Mouse (Mus musculus) hindbrain, postnatal 0 days (tissue): ENCODE measurements around the gene Plagl1. TPM values are rescaled to one million over a fixed set of nuclear protein-coding genes. Genes with fewer than 3 reads are reported as not detected.

Experiments used
- ATAC-seq: fragments of 200-750 bp; cut with Nextera tagmentation; 2 replicates; pipeline ENCODE4 v1.8.0; 2017; ENCODE audit warnings: mild to moderate bottlenecking, moderate TSS enrichment, moderate library complexity
- DNase-seq: peaks from one replicate; pipeline ENCODE4 v3.0.0-alpha.2; 2015; ENCODE audit warnings: low spot score
- H3K27ac ChIP-seq: fragments of 300-500 bp; sonication (generic); 2 replicates; pipeline ENCODE4 v1.5.1; 2014; ENCODE audit warnings: mild to moderate bottlenecking
- H3K27me3 ChIP-seq: fragments of 300-500 bp; sonication (generic); 2 replicates; pipeline ENCODE4 v1.6.1; 2014; ENCODE audit warnings: low read length, mixed read lengths; ENCODE audit not compliant: insufficient read depth
- H3K36me3 ChIP-seq: fragments of 300-500 bp; sonication (generic); 2 replicates; pipeline ENCODE4 v1.6.1; 2014; ENCODE audit warnings: low read length, mixed read lengths; ENCODE audit not compliant: insufficient read depth
- H3K4me1 ChIP-seq: fragments of 300-500 bp; sonication (generic); 2 replicates; pipeline ENCODE4 v1.6.1; 2014; ENCODE audit warnings: antibody characterized with exemption, low read length, mixed read lengths; ENCODE audit not compliant: insufficient read depth
- H3K4me2 ChIP-seq: fragments of 300-500 bp; sonication (generic); 2 replicates; pipeline ENCODE4 v1.6.1; 2014; ENCODE audit warnings: low read depth, mild to moderate bottlenecking, low read length, moderate library complexity, mixed read lengths
- H3K4me3 ChIP-seq: fragments of 300-500 bp; sonication (generic); 2 replicates; pipeline ENCODE4 v1.5.1; 2014; ENCODE audit warnings: low read length
- H3K9ac ChIP-seq: fragments of 300-500 bp; sonication (generic); replicated peaks from 2 replicates; pipeline ENCODE4 v1.6.1; 2014; ENCODE audit warnings: mild to moderate bottlenecking, low read length, moderate library complexity, mixed read lengths
- H3K9me3 ChIP-seq: fragments of 300-500 bp; sonication (generic); 2 replicates; pipeline ENCODE4 v1.6.1; 2016; ENCODE audit warnings: low read length, mixed read lengths
- CTCF ChIP-seq: IDR thresholded peaks from 2 replicates; pipeline ENCODE4 v1.5.1; 2016; ENCODE audit warnings: antibody characterized with exemption, control low read depth, low read depth
- WGBS: fragments of 180-500 bp; shearing (Covaris S2); extraction: QIAGEN DNeasy Blood & Tissue Kit; methylation state at CpG from one replicate; pipeline ENCODE4 v1.1.7; 2014; 5-methylcytosine and 5-hydroxymethylcytosine counted together
- polyA plus RNA-seq: library from polyadenylated mRNA; unstranded; fragments of >200 nt; fragmentation: Nextera tagmentation; extraction: Ambion mirVana; gene quantifications from 2 replicates; pipeline ENCODE4 v1.2.1, GENCODE M21; 2015
- total RNA-seq: library from RNA; depleted of rRNA; stranded (reverse); fragments of >200 nt; gene quantifications from 2 replicates; pipeline ENCODE4 v1.2.3, GENCODE M21; 2014; rRNA removed

Gene Plagl1
- total and polyA plus RNA-seq, 2 experiments from 2014 or later = 19.8 to 88.2 TPM

DNA sequence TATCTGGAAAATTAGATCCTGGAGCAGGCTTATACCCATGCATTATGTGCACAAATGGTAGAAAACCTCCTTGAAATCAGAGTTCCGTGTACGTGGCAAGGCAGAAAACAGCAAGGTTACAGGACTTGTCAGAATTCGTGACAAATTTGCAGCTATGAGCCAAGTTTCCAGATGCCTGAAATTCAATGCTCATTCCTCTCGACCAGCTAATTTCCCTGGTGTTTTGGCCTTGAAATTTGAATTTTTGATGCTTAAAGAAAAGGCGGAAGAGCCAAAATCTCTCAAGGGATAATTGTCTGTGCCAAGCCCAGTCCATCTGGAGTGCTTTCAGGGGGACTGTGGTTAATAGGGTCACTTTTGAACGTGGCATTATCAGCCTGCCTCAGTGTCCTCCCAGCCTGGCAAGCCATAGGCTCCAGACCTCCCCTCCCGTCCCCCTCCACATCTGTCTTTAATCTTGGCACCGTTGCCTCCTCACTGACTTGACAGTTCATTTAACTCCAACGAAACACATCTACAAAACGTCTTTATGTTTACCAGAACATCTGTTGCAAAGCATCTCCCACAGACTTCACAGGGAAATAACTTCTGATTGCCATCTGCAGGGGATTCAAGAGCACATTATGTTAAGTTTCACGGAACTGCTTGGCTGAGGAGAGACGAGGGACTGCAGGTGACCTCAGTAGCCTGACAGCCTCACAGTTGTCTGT is 110.6 kb downstream of the Plagl1 start:
- no peak for TF ChIP-seq CTCF
- no peak overlapping the region for H3K27ac ChIP-seq

DNA sequence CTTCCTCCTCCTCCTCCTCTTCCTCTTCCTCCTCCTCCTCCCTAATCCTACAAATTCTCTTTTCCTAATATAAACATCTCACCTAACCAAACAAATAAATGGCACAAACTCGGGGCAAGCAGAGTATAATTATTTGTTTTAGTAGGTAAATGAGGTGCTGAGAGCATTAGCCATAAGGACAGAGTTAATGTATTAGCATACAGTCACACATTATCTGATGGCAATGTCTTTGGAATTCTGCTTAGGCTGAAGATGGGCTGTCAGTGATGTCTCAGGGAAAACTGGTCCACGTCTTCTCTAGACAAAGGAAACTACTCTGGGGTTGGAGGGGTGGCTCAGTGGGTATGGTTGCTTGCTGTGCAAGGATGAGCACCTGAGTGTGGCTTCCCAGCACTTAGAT is 111.2 kb downstream of the Plagl1 start:
- ATAC-seq = 0 out of 2 replicates have a peak, but pooled peaks have one; percentile 9
- 54% methylated on average over 2 of the region's 2 CpGs for WGBS
- TF ChIP-seq CTCF = no peak

More for the DNA sequence above, 110.6 kb downstream of the Plagl1 start:
- no peaks in the 10 kb centered on the region for H3K36me3 ChIP-seq
- no peak overlapping the region for H3K9ac ChIP-seq
- H3K9me3 ChIP-seq = no peaks in the 10 kb centered on the region
- 22% methylated on average over 12 of the region's 12 CpGs for WGBS
- H3K4me3 ChIP-seq = no peak overlapping the region
- H3K4me1 ChIP-seq = no peaks in the 10 kb centered on the region
- no peaks in the 10 kb centered on the region for H3K27me3 ChIP-seq
- H3K4me2 ChIP-seq = 0 out of 2 replicates have a peak overlapping the region, but pooled peaks have one; percentile 16
- DNase-seq (peak; percentile 83), ATAC-seq (peak; percentile 81)

DNA sequence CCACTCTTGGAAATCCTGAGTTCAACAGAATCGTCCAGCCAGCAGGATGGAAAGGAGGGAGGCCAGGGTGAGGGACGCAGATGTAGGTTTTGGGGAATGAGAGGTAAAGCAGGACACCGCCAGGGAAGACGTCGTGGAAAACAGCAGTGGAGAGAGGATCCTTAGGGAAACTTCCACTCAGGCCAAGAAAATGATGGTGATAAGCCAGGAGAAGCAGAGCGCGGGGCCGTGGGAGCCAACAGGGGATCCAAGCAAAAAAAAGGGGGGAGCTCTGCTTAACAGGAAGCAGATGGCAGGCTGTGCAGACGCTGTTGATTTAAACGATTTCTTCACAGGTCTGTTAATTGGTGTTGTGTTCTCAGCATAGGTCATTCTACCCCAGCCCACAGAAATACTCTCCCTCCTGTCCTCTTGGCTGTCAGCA is 112.5 kb downstream of the Plagl1 start:
- ATAC-seq = no peak; the same call in 1 of the 2 replicates

More for the DNA sequence above, 111.2 kb downstream of the Plagl1 start:
- Histone ChIP-seq H3K9ac (no peak overlapping the region), H3K27me3 (no peaks in the 10 kb centered on the region), H3K27ac (no peak overlapping the region), H3K4me1 (no peaks in the 10 kb centered on the region), H3K4me3 (no peak overlapping the region), H3K36me3 (no peaks in the 10 kb centered on the region), H3K4me2 (0 out of 2 replicates have a peak overlapping the region, but pooled peaks have one; percentile 16), H3K9me3 (no peaks in the 10 kb centered on the region)
- no peak for DNase-seq

DNA sequence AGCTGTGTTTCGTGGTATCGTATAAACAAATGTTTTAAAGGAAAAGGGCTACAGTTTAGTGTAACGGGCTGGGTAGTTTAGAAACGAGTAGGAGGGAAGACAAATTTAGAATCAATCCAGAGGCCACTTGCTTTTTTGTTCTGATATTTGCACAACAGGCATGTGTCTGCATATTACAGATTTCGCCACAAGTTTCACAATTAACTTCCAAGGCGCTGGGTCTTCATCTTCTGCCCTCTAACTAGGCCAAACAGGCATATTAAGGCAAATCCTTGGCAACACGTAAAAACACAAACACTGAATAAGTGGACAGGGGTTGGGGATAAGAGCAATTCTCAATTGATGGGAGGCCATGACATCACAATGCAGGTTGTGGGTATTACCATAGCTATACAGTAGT is 115.6 kb downstream of the Plagl1 start:
- TF ChIP-seq CTCF = no peak
- H3K9ac ChIP-seq = no peak overlapping the region
- no peak overlapping the region for H3K4me3 ChIP-seq
- no peaks in the 10 kb centered on the region for H3K4me1 ChIP-seq
- no peaks in the 10 kb centered on the region for H3K27me3 ChIP-seq
- no peak overlapping the region for H3K27ac ChIP-seq
- DNase-seq = no peak
- 91% methylated on average over 7 of the region's 7 CpGs for WGBS
- H3K36me3 ChIP-seq = peaks cover 27% of the 10 kb centered on the region
- no peak overlapping the region for H3K4me2 ChIP-seq
- no peaks in the 10 kb centered on the region for H3K9me3 ChIP-seq
- no peak for ATAC-seq

More for the DNA sequence above, 112.5 kb downstream of the Plagl1 start:
- H3K27me3 ChIP-seq = no peaks in the 10 kb centered on the region
- no peak overlapping the region for H3K27ac ChIP-seq
- H3K4me2 ChIP-seq = no peak overlapping the region
- TF ChIP-seq CTCF = no peak
- H3K36me3 ChIP-seq = peaks cover 8% of the 10 kb centered on the region; the same call in 1 of the 2 replicates
- DNase-seq = peak; percentile 33
- no peak overlapping the region for H3K4me3 ChIP-seq
- WGBS = 41% methylated on average over 10 of the region's 10 CpGs
- H3K9me3 ChIP-seq = no peaks in the 10 kb centered on the region
- no peak overlapping the region for H3K9ac ChIP-seq
- H3K4me1 ChIP-seq = no peaks in the 10 kb centered on the region

DNA sequence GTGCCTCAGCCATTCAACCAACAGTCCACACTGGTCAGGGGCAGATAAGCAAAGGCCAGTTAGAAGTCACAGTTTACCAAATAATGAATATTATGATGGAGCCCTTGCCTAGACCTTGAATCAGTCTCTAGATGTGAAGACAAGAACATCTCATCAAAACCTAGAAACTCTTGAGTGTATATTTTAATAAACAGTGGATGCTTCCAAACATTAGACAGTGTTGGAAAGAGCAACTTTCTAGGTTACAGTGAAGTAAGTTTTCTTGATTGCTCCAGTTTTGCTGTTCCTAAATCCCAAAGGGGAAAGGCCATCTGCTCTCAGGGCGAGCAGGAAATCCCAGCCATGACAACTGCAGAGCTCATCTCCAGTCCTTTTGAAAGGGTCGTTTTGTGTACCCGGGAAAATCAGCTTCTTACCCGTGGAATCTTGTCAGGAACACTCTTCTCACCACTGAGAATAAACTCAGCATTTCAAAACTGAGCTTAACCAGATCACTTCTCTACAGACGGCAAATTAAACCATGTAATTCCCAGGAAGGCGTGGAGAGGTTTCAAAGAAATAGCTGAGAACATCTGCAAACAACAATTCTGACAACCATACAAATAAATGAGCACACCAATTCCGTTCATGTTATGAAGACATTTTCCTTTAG is 117.8 kb downstream of the Plagl1 start, which contains the start of gene Zc2hc1b:
TSS of gene Zc2hc1b (minus strand) at position 51 of the 652 bp plus-strand sequence.
- no peaks in the 10 kb centered on the region for H3K4me1 ChIP-seq
- ATAC-seq = no peak
- H3K27me3 ChIP-seq = no peaks in the 10 kb centered on the region
- H3K4me2 ChIP-seq = no peak within 1 kb of the TSS
- no peaks in the 10 kb centered on the region for H3K9me3 ChIP-seq
- DNase-seq = no peak
- WGBS = 54% methylated on average over 7 of the region's 7 CpGs
- peaks cover 40% of the 10 kb centered on the region for H3K36me3 ChIP-seq
- H3K27ac ChIP-seq = no peak within 1 kb of the TSS
- H3K9ac ChIP-seq = no peak within 1 kb of the TSS
- TF ChIP-seq CTCF = no peak
- H3K4me3 ChIP-seq = no peak within 1 kb of the TSS

DNA sequence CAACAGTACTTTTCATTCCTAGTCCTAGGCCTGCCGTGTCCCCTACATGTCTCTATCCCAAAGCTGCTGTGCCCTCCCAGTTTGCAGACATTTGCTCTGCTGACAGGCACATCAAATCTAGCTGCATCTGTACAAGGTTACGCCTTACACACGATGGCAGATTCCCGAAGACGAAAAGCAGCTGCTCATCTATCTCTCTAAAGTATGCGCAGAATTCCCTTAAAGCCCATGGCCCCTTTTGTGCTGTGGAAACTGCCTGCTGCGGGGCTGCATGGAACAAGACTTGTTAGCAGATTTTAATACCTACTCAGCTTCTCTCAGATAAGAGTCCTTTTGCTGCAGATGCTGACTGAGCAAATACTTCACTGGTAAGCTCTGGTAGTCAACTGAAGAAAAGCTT is 119.9 kb downstream of the Plagl1 start:
- Histone ChIP-seq H3K27me3 (no peaks in the 10 kb centered on the region), H3K4me2 (no peak overlapping the region), H3K36me3 (peaks cover 45% of the 10 kb centered on the region), H3K9ac (no peak overlapping the region), H3K9me3 (no peaks in the 10 kb centered on the region), H3K4me1 (no peaks in the 10 kb centered on the region), H3K4me3 (no peak overlapping the region), H3K27ac (no peak overlapping the region)
- WGBS = 91% methylated on average over 7 of the region's 7 CpGs
- TF ChIP-seq CTCF = no peak
- ATAC-seq (no peak), DNase-seq (no peak)

Other genes starting within 250 kb of the Plagl1 start
- gene Utrn, start 191.1 kb upstream of the Plagl1 start, total RNA-seq = 24.6 and 25.8 TPM in 2 replicates
- 25.0 and 27.3 TPM in 2 replicates for gene Utrn, start 191.1 kb upstream of the Plagl1 start, polyA plus RNA-seq
- 1.3 and 2.4 TPM in 2 replicates for gene Stx11, start 96.2 kb upstream of the Plagl1 start, total RNA-seq
- 0.91 and 1.4 TPM in 2 replicates for gene Stx11, start 96.2 kb upstream of the Plagl1 start, polyA plus RNA-seq
- 18.8 and 27.7 TPM in 2 replicates for gene Sf3b5, start 55.2 kb upstream of the Plagl1 start, total RNA-seq
- gene Sf3b5, start 55.2 kb upstream of the Plagl1 start, polyA plus RNA-seq = 27.6 and 28.0 TPM in 2 replicates
- gene Zc2hc1b, start 117.5 kb downstream of the Plagl1 start, total RNA-seq = not detected in 2 replicates
- gene Zc2hc1b, start 117.5 kb downstream of the Plagl1 start, polyA plus RNA-seq = not detected in 2 replicates
- gene Ltv1, start 132.7 kb downstream of the Plagl1 start, total RNA-seq = 9.9 and 14.9 TPM in 2 replicates
- gene Ltv1, start 132.7 kb downstream of the Plagl1 start, polyA plus RNA-seq = 25.6 and 28.2 TPM in 2 replicates